16 mouse cellular contexts compared by ENCODE assay signal in genomic region chr13:100436556-100437163, GRCm38 (mm10). TPM values are rescaled to one million over a fixed set of nuclear protein-coding genes. Genes with fewer than 3 reads are reported as not detected.
A peak's percentile ranks its signal among the peaks of the same experiment; 100 is the strongest.
DNase-seq lines count a peak whose midpoint lies in the region; ATAC-seq and TF ChIP-seq lines count a peak whose summit lies in the region.
"Not testable (repeated sequence)": the region's sequence is repeated elsewhere in the genome, so short reads cannot be mapped to it uniquely, and the experiment has no call there.
"Had no signal": no experiment of that assay in that cellular context is flagged by ENCODE, and none has a peak within 500 bp of the region (broad histone marks: within the 10 kb centered on the region; RNA-seq: fewer than 3 reads in every experiment).

No protein-coding gene starts in this region.

- DNase-seq in 3T3-L1 (ENCODE audit: low read depth, low spot score) = peak; percentile 34
- peak; percentile 86 for DNase-seq in CH12.LX (ENCODE audit: extremely low read depth)
- peak; percentile 11 for DNase-seq in splenic B cell, adult 2 months (ENCODE audit: low read depth, low spot score)

- WGBS in bone marrow, adult 2 months = 67% methylated on average over 1 of the region's 1 CpGs

- TF ChIP-seq EP300 in CH12.LX (IDR thresholded peaks at IDR 0.05; ENCODE audit: low read length) = peak; percentile 60

- not testable (repeated sequence) for H3K27me3 ChIP-seq in CH12.LX (replicated peaks); splenic B cell, adult 2 months (ENCODE audit: control insufficient read depth, insufficient read depth, low read length, poor library complexity, severe bottlenecking)

- H3K36me3 ChIP-seq in CH12.LX (replicated peaks in 1 of 2; ENCODE audit: control insufficient read depth in 1 of 2, insufficient read depth in 1 of 2, low read length in 1 of 2); splenic B cell, adult 2 months (ENCODE audit: control insufficient read depth, insufficient read depth, low read length, poor library complexity, severe bottlenecking): not testable (repeated sequence)

- dilution Hi-C loops in CH12.LX (cut with MboI; ENCODE audit: extremely low pct_ligation_motif_present, extremely low pct_unique_long_range_greater_than_20kb, low sequenced_read_pairs) = not testable (repeated sequence)

- H3K4me2 ChIP-seq in CH12.LX (ENCODE audit: insufficient read depth, low read depth, poor library complexity, severe bottlenecking) = peak overlapping the region; percentile 99

- H3K9ac ChIP-seq in CH12.LX (ENCODE audit: insufficient read depth, low read depth) = peak overlapping the region; percentile 66

- ATAC-seq in megakaryocyte, adult 5-6 weeks (ENCODE audit: poor library complexity, severe bottlenecking) = peak; percentile 74

- not testable (repeated sequence) for H3K79me2 ChIP-seq in CH12.LX (replicated peaks; ENCODE audit: control insufficient read depth, extremely low read depth, insufficient read depth, poor library complexity, severe bottlenecking)

- not testable (repeated sequence) for H3K9me3 ChIP-seq in CH12.LX (replicated peaks; ENCODE audit: low read length)

- not testable (repeated sequence) for TF ChIP-seq RAD21 in CH12.LX (IDR thresholded peaks at IDR 0.05; ENCODE audit: low read depth, low read length)

- in situ Hi-C loops in CH12.LX (cut with MboI; ENCODE audit: low pct_ligation_motif_present, low pct_unique_long_range_greater_than_20kb, low sequenced_read_pairs) = not testable (repeated sequence)

- peak; percentile 34; the same call in 1 of the 2 replicates for TF ChIP-seq POLR2A in CH12.LX (IDR thresholded peaks at IDR 0.05; ENCODE audit: low read depth, low read length)
- TF ChIP-seq POLR2A in bone marrow, adult 2 months (IDR thresholded peaks at IDR 0.05; ENCODE audit: borderline replicate concordance, control insufficient read depth, low read depth, low read length) = not testable (repeated sequence)

- not testable (repeated sequence) for TF ChIP-seq CTCF in CH12.LX (conservative IDR thresholded peaks at IDR 0.05 in 1 of 2, IDR thresholded peaks at IDR 0.05 in 1 of 2; ENCODE audit: low read depth in 2 of 2, low read length in 2 of 2); bone marrow, adult 2 months (IDR thresholded peaks at IDR 0.05; ENCODE audit: control insufficient read depth, insufficient read depth, low read length)

- H3K4me3 ChIP-seq in CH12.LX (replicated peaks in 1 of 3; ENCODE audit: low read depth in 2 of 3, low read length in 2 of 3, poor library complexity in 1 of 3) = peak overlapping the region in 1 of 3 experiments; percentile 4
- not testable (repeated sequence) for H3K4me3 ChIP-seq in bone marrow, adult 2 months (replicated peaks; ENCODE audit: control insufficient read depth, low read depth, low read length)

- peak overlapping the region; percentile 75 for H3K27ac ChIP-seq in CH12.LX (ENCODE audit: insufficient read depth, low read depth)
- 0 out of 2 replicates have a peak overlapping the region, but pooled peaks have one; percentile 29 for H3K27ac ChIP-seq in bone marrow, adult 2 months (ENCODE audit: control insufficient read depth, insufficient read depth, low read depth, low read length, poor library complexity)

- H3K4me1 ChIP-seq in CH12.LX (ENCODE audit: control insufficient read depth in 1 of 2, insufficient read depth in 2 of 2) = peaks cover 7 to 20% of the 10 kb centered on the region in 2 experiments
- not testable (repeated sequence) for H3K4me1 ChIP-seq in bone marrow, adult 2 months (ENCODE audit: control insufficient read depth, insufficient read depth, low read length)

TF ChIP-seq in CH12.LX, 34 proteins besides CTCF, POLR2A, EP300 and RAD21:
- peak; percentile 17; the same call in 1 of the 2 replicates for TF ChIP-seq ETS1 (conservative IDR thresholded peaks at IDR 0.05; ENCODE audit: low read depth, low read length)
- TF ChIP-seq IRF4 (IDR thresholded peaks at IDR 0.05; ENCODE audit: low read depth, low read length) = peak; percentile 45; the same call in 1 of the 2 replicates
- 0 out of 2 replicates have a peak, but pooled peaks have one; percentile 43 for TF ChIP-seq TCF12 (IDR thresholded peaks at IDR 0.05; ENCODE audit: low read depth, low read length)
- peak; percentile 46; the same call in 1 of the 2 replicates for TF ChIP-seq TBP (conservative IDR thresholded peaks at IDR 0.05; ENCODE audit: low read depth, low read length)
TF ChIP-seq in CH12.LX: peak in this region for 4; not testable (repeated sequence) for 30.

RNA-seq across cellular contexts. Expression of gene Naip1, which starts 16.0 kb away (rescaled TPM):
- total RNA-seq in CH12.LX (2012; rRNA removed) (1.5 and 1.8 TPM in 2 replicates), CH12.LX (2014; rRNA removed) (1.1 and 1.4 TPM in 2 replicates)
- 1.1 and 1.5 TPM in 2 replicates for polyA plus RNA-seq in CH12.LX (2012; ENCODE audit: insufficient read length, low read depth)
- polyA plus RNA-seq in bone marrow, adult 2 months (2011; ENCODE audit: insufficient read depth, insufficient read length, low replicate concordance, missing spikeins) = 0.50 TPM in 1 of 2 replicates, not detected in the other
- 0.23 and 1.8 TPM in 2 replicates for total RNA-seq in megakaryocyte, adult 5-6 weeks (2015)
- total RNA-seq in megakaryocyte, adult 5-6 weeks (2017) = 1.5 and 2.3 TPM in 2 replicates
- total RNA-seq: common myeloid progenitor, adult 5-6 weeks; MEL had no signal
- polyA plus RNA-seq: activated CD4-positive, CD25-positive, alpha-beta regulatory T cell, adult 4 months; embryonic facial prominence, embryonic 11.5 days; embryonic facial prominence, embryonic 13.5 days; embryonic facial prominence, embryonic 15.5 days; erythroblast, embryonic 14.5 days; forebrain, embryonic 10.5 days; forebrain, embryonic 12.5 days; forebrain, embryonic 14.5 days; forebrain, embryonic 16.5 days had no signal

RNA-seq across cellular contexts. Expression of gene Gtf2h2, which starts 55.7 kb away (rescaled TPM):
- total RNA-seq in CH12.LX (2012; rRNA removed) (34.0 and 43.7 TPM in 2 replicates), CH12.LX (2014; rRNA removed) (87.8 and 89.2 TPM in 2 replicates)
- 90.1 and 106 TPM in 2 replicates for polyA plus RNA-seq in CH12.LX (2012; ENCODE audit: insufficient read length, low read depth)
- 12.1 and 26.1 TPM in 2 replicates for polyA plus RNA-seq in bone marrow, adult 2 months (2011; ENCODE audit: insufficient read depth, insufficient read length, low replicate concordance, missing spikeins)
- 36.7 and 48.1 TPM in 2 replicates for total RNA-seq in megakaryocyte, adult 5-6 weeks (2015)
- total RNA-seq in megakaryocyte, adult 5-6 weeks (2017) = 43.0 and 43.7 TPM in 2 replicates

Comparison
In these comparisons a context has a peak if more than half of its experiments do, and no peak if none do; other contexts are left out.
1. DNase-seq: peak in every context shown above with its lines; median percentile 86 in CH12.LX; 34 in 3T3-L1; 11 in splenic B cell, adult 2 months.